Mouse (Mus musculus) intestine, embryonic 15.5 days (tissue): ENCODE measurements around the gene Grrp1. TPM values are rescaled to one million over a fixed set of nuclear protein-coding genes. Genes with fewer than 3 reads are reported as not detected.
A peak's percentile ranks its signal among the peaks of the same experiment; 100 is the strongest.

ENCODE experiments used
- ATAC-seq: fragments of 200-750 bp; cut with Nextera tagmentation; 2 replicates; pipeline ENCODE4 v1.8.0; 2017; ENCODE audit warnings: moderate TSS enrichment, moderate library complexity
- H3K27ac ChIP-seq: fragments of 300-500 bp; sonication (generic); 2 replicates; pipeline ENCODE4 v1.5.1; 2015; ENCODE audit warnings: mild to moderate bottlenecking, inconsistent platforms
- H3K27me3 ChIP-seq: fragments of 300-500 bp; sonication (generic); replicated peaks from 2 replicates; pipeline ENCODE4 v1.6.1; 2015; ENCODE audit warnings: inconsistent platforms
- H3K36me3 ChIP-seq: fragments of 300-500 bp; sonication (generic); 2 replicates; pipeline ENCODE4 v1.6.1; 2015; ENCODE audit warnings: inconsistent platforms
- H3K4me1 ChIP-seq: fragments of 300-500 bp; sonication (generic); replicated peaks from 2 replicates; pipeline ENCODE4 v1.6.1; 2015; ENCODE audit warnings: inconsistent platforms
- H3K4me2 ChIP-seq: fragments of 300-500 bp; sonication (generic); replicated peaks from 2 replicates; pipeline ENCODE4 v1.6.1; 2015; ENCODE audit warnings: mild to moderate bottlenecking, inconsistent platforms
- H3K4me3 ChIP-seq: fragments of 300-500 bp; sonication (generic); replicated peaks from 2 replicates; pipeline ENCODE4 v1.5.1; 2015; ENCODE audit warnings: inconsistent platforms
- H3K9ac ChIP-seq: fragments of 300-500 bp; sonication (generic); 2 replicates; pipeline ENCODE4 v1.6.1; 2015; ENCODE audit warnings: inconsistent platforms
- H3K9me3 ChIP-seq: fragments of 300-500 bp; sonication (generic); 2 replicates; pipeline ENCODE4 v1.6.1; 2016; ENCODE audit warnings: inconsistent platforms
- WGBS: fragments of 180-500 bp; shearing (Covaris S2); methylation state at CpG from one replicate; pipeline ENCODE4 v1.1.7; 2015; 5-methylcytosine and 5-hydroxymethylcytosine counted together
- polyA plus RNA-seq: library from polyadenylated mRNA; unstranded; fragments of >200 nt; fragmentation: Nextera tagmentation; extraction: Ambion mirVana; gene quantifications from 2 replicates; pipeline ENCODE4 v1.2.1, GENCODE M21; 2015

The Grrp1 gene
- polyA plus RNA-seq, 1 experiment from 2014 or later = 5.0 TPM

- no peaks in the 10 kb centered on the region for H3K27me3 ChIP-seq
- no peaks in the 10 kb centered on the region for H3K9me3 ChIP-seq
- H3K4me2 ChIP-seq = peak overlapping the region; percentile 22; the same call in 1 of the 2 replicates
- ATAC-seq = peak; percentile 83
- WGBS = 23% methylated on average over 8 of the region's 8 CpGs
- H3K4me1 ChIP-seq = no peaks in the 10 kb centered on the region; the same call in 1 of the 2 replicates
- no peaks in the 10 kb centered on the region for H3K36me3 ChIP-seq
- H3K27ac ChIP-seq = no peak overlapping the region
- no peak overlapping the region for H3K9ac ChIP-seq
- no peak overlapping the region for H3K4me3 ChIP-seq
Observed at GRCm38 (mm10) chr4:134230431-134230830, 23.5 kb downstream of the Grrp1 start.

GRCm38 (mm10) chr4:134227194-134227593, 26.7 kb downstream of the Grrp1 start, which contains the start of gene Catsper4:
TSS of gene Catsper4 (minus strand) at chr4:134227383.
- no peaks in the 10 kb centered on the region for H3K9me3 ChIP-seq

GRCm38 (mm10) chr4:134222793-134223600, 30.9 kb downstream of the Grrp1 start:
- Histone ChIP-seq H3K27ac (peak overlapping the region; percentile 82), H3K9me3 (no peaks in the 10 kb centered on the region), H3K27me3 (no peaks in the 10 kb centered on the region), H3K4me1 (0 out of 2 replicates have a peak, but pooled peaks cover 4% of the 10 kb centered on the region), H3K4me2 (peak overlapping the region; percentile 36), H3K9ac (peak overlapping the region; percentile 26; the same call in 1 of the 2 replicates), H3K4me3 (no peak overlapping the region), H3K36me3 (no peaks in the 10 kb centered on the region)
- ATAC-seq = peak; percentile 93
- 43% methylated on average over 11 of the region's 11 CpGs for WGBS

More at GRCm38 (mm10) chr4:134227194-134227593, 26.7 kb downstream of the Grrp1 start, which contains the start of gene Catsper4:
- H3K4me1 ChIP-seq = peaks cover 4% of the 10 kb centered on the region; the same call in 1 of the 2 replicates
- no peaks in the 10 kb centered on the region for H3K36me3 ChIP-seq
- no peak within 1 kb of the TSS for H3K9ac ChIP-seq
- ATAC-seq = no peak
- no peak within 1 kb of the TSS for H3K4me3 ChIP-seq
- no peak within 1 kb of the TSS for H3K4me2 ChIP-seq
- 73% methylated on average over 8 of the region's 8 CpGs for WGBS
- H3K27ac ChIP-seq = no peak within 1 kb of the TSS
- no peaks in the 10 kb centered on the region for H3K27me3 ChIP-seq

- H3K27ac ChIP-seq = no peak overlapping the region
- no peak overlapping the region for H3K9ac ChIP-seq
- no peak for ATAC-seq
- H3K27me3 ChIP-seq = no peaks in the 10 kb centered on the region
- WGBS = 53% methylated on average over 6 of the region's 6 CpGs
- no peaks in the 10 kb centered on the region for H3K9me3 ChIP-seq
- H3K4me2 ChIP-seq = no peak overlapping the region
- no peaks in the 10 kb centered on the region for H3K4me1 ChIP-seq
- no peak overlapping the region for H3K4me3 ChIP-seq
- H3K36me3 ChIP-seq = no peaks in the 10 kb centered on the region
Observed at GRCm38 (mm10) chr4:134206488-134207053, 47.3 kb downstream of the Grrp1 start.

GRCm38 (mm10) chr4:134203340-134203896, 50.5 kb downstream of the Grrp1 start:
- Histone ChIP-seq H3K36me3 (no peaks in the 10 kb centered on the region), H3K9me3 (no peaks in the 10 kb centered on the region), H3K4me1 (no peaks in the 10 kb centered on the region), H3K27ac (no peak overlapping the region), H3K4me2 (no peak overlapping the region), H3K27me3 (no peaks in the 10 kb centered on the region), H3K9ac (no peak overlapping the region), H3K4me3 (no peak overlapping the region)
- WGBS = 85% methylated on average over 17 of the region's 17 CpGs
- no peak for ATAC-seq

GRCm38 (mm10) chr4:134202904-134203303, 51.0 kb downstream of the Grrp1 start, which contains the start of gene Gm7534:
TSS of gene Gm7534 (minus strand) at chr4:134203004.
- H3K9ac ChIP-seq = no peak within 1 kb of the TSS
- no peaks in the 10 kb centered on the region for H3K9me3 ChIP-seq
- no peaks in the 10 kb centered on the region for H3K27me3 ChIP-seq
- no peak within 1 kb of the TSS for H3K4me3 ChIP-seq
- H3K36me3 ChIP-seq = no peaks in the 10 kb centered on the region
- 93% methylated on average over 4 of the region's 4 CpGs for WGBS
- H3K4me1 ChIP-seq = no peaks in the 10 kb centered on the region
- ATAC-seq = no peak
- H3K27ac ChIP-seq = no peak within 1 kb of the TSS
- no peak within 1 kb of the TSS for H3K4me2 ChIP-seq

Other genes with a start within 250 kb of the Grrp1 start
- gene Lin28a, start 235.3 kb downstream of the Grrp1 start, polyA plus RNA-seq = 0.05 and 0.10 TPM in 2 replicates
- not detected in 2 replicates for gene Zfp683, start 200.3 kb downstream of the Grrp1 start, polyA plus RNA-seq
- 14.9 and 16.6 TPM in 2 replicates for gene Crybg2, start 193.3 kb downstream of the Grrp1 start, polyA plus RNA-seq
- gene Cd52, start 159.0 kb downstream of the Grrp1 start, polyA plus RNA-seq = 27.0 and 29.7 TPM in 2 replicates
- gene Ubxn11, start 151.5 kb downstream of the Grrp1 start, polyA plus RNA-seq = 4.4 and 6.0 TPM in 2 replicates
- 362 and 375 TPM in 2 replicates for gene Sh3bgrl3, start 125.3 kb downstream of the Grrp1 start, polyA plus RNA-seq
- 90.0 and 91.6 TPM in 2 replicates for gene Cep85, start 67.0 kb downstream of the Grrp1 start, polyA plus RNA-seq
- not detected in 2 replicates for gene Gm7534, start 51.1 kb downstream of the Grrp1 start, polyA plus RNA-seq
- 0.19 and 0.43 TPM in 2 replicates for gene Catsper4, start 26.7 kb downstream of the Grrp1 start, polyA plus RNA-seq
- gene Cnksr1, start 15.7 kb downstream of the Grrp1 start, polyA plus RNA-seq = 12.2 and 12.7 TPM in 2 replicates
- 0.23 and 0.34 TPM in 2 replicates for gene E130218I03Rik, start 10.4 kb downstream of the Grrp1 start, polyA plus RNA-seq
- gene Zfp593, start 8.5 kb downstream of the Grrp1 start, polyA plus RNA-seq = 16.4 and 16.7 TPM in 2 replicates
- not detected in 2 replicates for gene Gm30191, start 7.2 kb downstream of the Grrp1 start, polyA plus RNA-seq
- gene Pdik1l, start 33.8 kb upstream of the Grrp1 start, polyA plus RNA-seq = 15.7 and 17.9 TPM in 2 replicates
- gene Trim63, start 61.0 kb upstream of the Grrp1 start, polyA plus RNA-seq = 0.68 and 1.0 TPM in 2 replicates
- gene Slc30a2, start 89.1 kb upstream of the Grrp1 start, polyA plus RNA-seq = 4.4 and 4.5 TPM in 2 replicates
- gene Extl1, start 129.7 kb upstream of the Grrp1 start, polyA plus RNA-seq = 1.4 and 1.5 TPM in 2 replicates
- 42.4 and 42.6 TPM in 2 replicates for gene Pafah2, start 142.2 kb upstream of the Grrp1 start, polyA plus RNA-seq
- 1,243 and 1,415 TPM in 2 replicates for gene Stmn1, start 214.2 kb upstream of the Grrp1 start, polyA plus RNA-seq
- gene Paqr7, start 242.6 kb upstream of the Grrp1 start, polyA plus RNA-seq = 11.5 TPM in 2 replicates